Mouse (Mus musculus) MEL (cell line): ENCODE data around the gene Gm37240.

Source experiments
- CTCF ChIP-seq, 3 experiments: IDR thresholded peaks in 2 of 3; conservative IDR thresholded peaks in 1 of 3; 2 replicates each; pipeline ENCODE4 v1.5.1; 2011 to 2012; ENCODE audit warnings: low read length in 3 of 3, low read depth in 2 of 3, mild to moderate bottlenecking in 2 of 3, improper control_type of control experiment in 1 of 3, inconsistent platforms in 1 of 3, mixed read lengths in 1 of 3, moderate library complexity in 1 of 3; ENCODE audit not compliant: control insufficient read depth in 1 of 3, insufficient read depth in 1 of 3, poor library complexity in 1 of 3, severe bottlenecking in 1 of 3
- ELF1 ChIP-seq: IDR thresholded peaks from 2 replicates; pipeline ENCODE4 v1.6.1; 2014; ENCODE audit warnings: low read depth, mild to moderate bottlenecking, inconsistent platforms, low read length, improper control_type of control experiment, moderate library complexity
- NRF1 ChIP-seq: IDR thresholded peaks from 2 replicates; pipeline ENCODE4 v1.6.1; 2014; ENCODE audit warnings: low read depth, mild to moderate bottlenecking, inconsistent platforms, low read length, improper control_type of control experiment, moderate library complexity; ENCODE audit not compliant: poor library complexity, insufficient read depth, severe bottlenecking

GRCm38 (mm10) chr3:84930683-84931082 lies 956.6 kb downstream of the Gm37240 start:
- TF ChIP-seq CTCF (IDR thresholded peaks at IDR 0.05 in 2 of 3, conservative IDR thresholded peaks at IDR 0.05 in 1 of 3; ENCODE audit: control insufficient read depth in 1 of 3, insufficient read depth in 1 of 3, low read depth in 2 of 3, low read length in 3 of 3, poor library complexity in 1 of 3, severe bottlenecking in 1 of 3) (no peak), ELF1 (no peak), NRF1 (no peak)
